Mouse (Mus musculus) liver, adult 10 weeks (tissue): Measurements from ENCODE around the gene Kel. TPM values are rescaled to one million over a fixed set of nuclear protein-coding genes. Genes with fewer than 3 reads are reported as not detected.

Experiments
- polyA plus RNA-seq: library from polyadenylated mRNA; stranded (reverse); fragments of 350-450 nt; fragmentation: Illumina TruSeq; extraction: RNeasy Lipid Tissue Mini Kit (QIAGEN cat#74804); gene quantifications from one replicate; pipeline ENCODE4 v1.2.3, GENCODE M21; 2014; ENCODE audit warnings: low read depth, low replicate concordance

The Kel gene
- not detected for polyA plus RNA-seq

GRCm38 (mm10) chr6:41704123-41704522, at the start of gene Kel:
Gene Kel (minus strand): TSS chr6:41704339.

GRCm38 (mm10) chr6:41684131-41684530, 20.0 kb downstream of the Kel start, which contains the start of gene Llcfc1:
Gene Llcfc1 (plus strand): TSS chr6:41684431.

DNA sequence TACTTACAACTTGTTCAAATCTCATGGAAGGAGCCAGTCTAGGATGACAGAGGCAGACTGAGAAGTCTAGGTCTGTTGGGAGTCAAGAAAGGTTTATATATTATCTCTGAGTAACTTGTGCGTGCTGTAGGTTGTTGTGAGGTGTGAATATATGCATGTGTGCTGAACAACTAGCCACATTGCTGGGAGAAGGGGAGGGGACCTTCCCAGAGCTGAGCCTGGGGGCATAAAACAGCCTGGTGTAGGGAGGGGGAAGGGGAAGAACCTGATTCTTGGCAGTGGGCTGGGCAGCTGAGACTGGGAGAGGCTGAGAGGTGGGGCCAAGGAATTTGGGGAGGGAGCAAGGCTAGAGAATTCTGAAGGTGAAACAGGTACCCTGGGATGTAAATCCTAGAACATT, 23.5 kb downstream of the Kel start, which contains the start of gene Trpv5:
Gene Trpv5, minus strand, starts transcription at position 101 of the 400 bp plus-strand sequence.

Other genes with a start within 250 kb of the Kel start
- not detected for gene Prss1, start 245.4 kb downstream of the Kel start, polyA plus RNA-seq
- gene Prss2, start 182.6 kb downstream of the Kel start, polyA plus RNA-seq = not detected
- gene Ephb6, start 98.9 kb downstream of the Kel start, polyA plus RNA-seq = not detected
- gene Trpv6, start 67.9 kb downstream of the Kel start, polyA plus RNA-seq = not detected
- gene Trpv5, start 23.6 kb downstream of the Kel start, polyA plus RNA-seq = not detected
- gene Llcfc1, start 19.9 kb downstream of the Kel start, polyA plus RNA-seq = not detected
- not detected for gene Olfr459, start 70.8 kb upstream of the Kel start, polyA plus RNA-seq
- not detected for gene Pip, start 143.2 kb upstream of the Kel start, polyA plus RNA-seq
- gene Sval2, start 148.7 kb upstream of the Kel start, polyA plus RNA-seq = not detected
- gene Sval1, start 247.3 kb upstream of the Kel start, polyA plus RNA-seq = not detected